Mouse (Mus musculus) myocyte (in vitro differentiated cells): ENCODE measurements around the gene Farp2. TPM values are rescaled to one million over a fixed set of nuclear protein-coding genes. Genes with fewer than 3 reads are reported as not detected.
A peak's percentile ranks its signal among the peaks of the same experiment; 100 is the strongest.

ENCODE experiments used
- H3K27me3 ChIP-seq: one replicate; pipeline ENCODE4 v1.6.1; 2011; ENCODE audit not compliant: control insufficient read depth, insufficient read depth, insufficient read length
- H3K36me3 ChIP-seq: one replicate; pipeline ENCODE4 v1.6.1; 2011; ENCODE audit not compliant: control insufficient read depth, insufficient read depth
- H3K4me2 ChIP-seq: one replicate; pipeline ENCODE4 v1.6.1; 2011; ENCODE audit warnings: low read depth, control low read depth
- H3K4me3 ChIP-seq: one replicate; pipeline ENCODE4 v1.5.1; 2011; ENCODE audit warnings: mild to moderate bottlenecking, control low read depth, moderate library complexity
- H3K79me2 ChIP-seq: one replicate; pipeline ENCODE4 v1.6.1; 2011; ENCODE audit not compliant: control insufficient read depth, insufficient read depth
- H3ac ChIP-seq: one replicate; pipeline ENCODE4 v1.6.1; 2011; ENCODE audit not compliant: control insufficient read depth, insufficient read length
- CEBPB ChIP-seq: IDR thresholded peaks from 2 replicates; pipeline ENCODE4 v1.6.1; 2011; ENCODE audit warnings: mild to moderate bottlenecking, moderate library complexity; ENCODE audit not compliant: poor library complexity, insufficient read depth, severe bottlenecking
- E2F4 ChIP-seq: IDR thresholded peaks from one replicate; pipeline ENCODE4 v1.6.1; 2011; ENCODE audit warnings: mild to moderate bottlenecking, control low read depth, moderate library complexity; ENCODE audit not compliant: insufficient read depth
- MAX ChIP-seq: IDR thresholded peaks from one replicate; pipeline ENCODE4 v1.6.1; 2011; ENCODE audit warnings: low read depth, mild to moderate bottlenecking, control low read depth
- MYOD1 ChIP-seq, 3 experiments: IDR thresholded peaks; one replicate each; pipeline ENCODE4 v1.6.1; 2011; ENCODE audit warnings: control low read depth in 2 of 3, low read depth in 2 of 3, mild to moderate bottlenecking in 2 of 3, moderate library complexity in 1 of 3; ENCODE audit not compliant: insufficient read length in 2 of 3, control insufficient read depth in 1 of 3
- MYOG ChIP-seq, 3 experiments: IDR thresholded peaks; one replicate each; pipeline ENCODE4 v1.6.1; 2011; ENCODE audit warnings: control low read depth in 2 of 3, low read depth in 2 of 3, mild to moderate bottlenecking in 2 of 3; ENCODE audit not compliant: insufficient read length in 2 of 3, control insufficient read depth in 1 of 3, insufficient read depth in 1 of 3
- POLR2A ChIP-seq: IDR thresholded peaks from one replicate; pipeline ENCODE4 v1.6.1; 2011; ENCODE audit warnings: low read depth, mild to moderate bottlenecking, control low read depth, moderate library complexity; ENCODE audit not compliant: insufficient read length
- POLR2AphosphoS2 ChIP-seq: IDR thresholded peaks from one replicate; pipeline ENCODE4 v1.6.1; 2011; ENCODE audit warnings: low read depth, control low read depth; ENCODE audit not compliant: insufficient read length
- REST ChIP-seq: IDR thresholded peaks from one replicate; pipeline ENCODE4 v1.6.1; 2011; ENCODE audit warnings: mild to moderate bottlenecking, control low read depth, moderate library complexity; ENCODE audit not compliant: insufficient read depth, insufficient read length
- SRF ChIP-seq: IDR thresholded peaks from one replicate; pipeline ENCODE4 v1.6.1; 2011; ENCODE audit warnings: low read depth; ENCODE audit not compliant: control insufficient read depth, insufficient read length
- TCF12 ChIP-seq: IDR thresholded peaks from one replicate; pipeline ENCODE4 v1.6.1; 2011; ENCODE audit warnings: mild to moderate bottlenecking, control low read depth; ENCODE audit not compliant: poor library complexity, insufficient read depth, severe bottlenecking
- TCF3 ChIP-seq: IDR thresholded peaks from one replicate; pipeline ENCODE4 v1.6.1; 2011; ENCODE audit warnings: low read depth, control low read depth; ENCODE audit not compliant: insufficient read length
- USF1 ChIP-seq: IDR thresholded peaks from one replicate; pipeline ENCODE4 v1.6.1; 2011; ENCODE audit warnings: low read depth, mild to moderate bottlenecking, control low read depth, moderate library complexity
- polyA plus RNA-seq: library from polyadenylated mRNA; unstranded; fragments of >200 nt; fragmentation: generic; extraction: Trizol; gene quantifications from one replicate; pipeline ENCODE4 v1.2.1, GENCODE M21; 2012; ENCODE audit warnings: missing spikeins

Gene Farp2
- polyA plus RNA-seq, 1 experiment, result 3.1 TPM

GRCm38 (mm10) chr1:93529801-93530200 lies 17.9 kb downstream of the Farp2 start:
- TF ChIP-seq MAX, result no peak
- no peak for TF ChIP-seq E2F4
- no peak for TF ChIP-seq TCF12
- no peak for TF ChIP-seq POLR2AphosphoS2
- no peak for TF ChIP-seq USF1
- no peak for TF ChIP-seq MYOG (IDR thresholded peaks at IDR 0.05; ENCODE audit: control insufficient read depth in 1 of 3, insufficient read depth in 1 of 3, insufficient read length in 2 of 3, low read depth in 2 of 3)
- TF ChIP-seq SRF, result no peak
- TF ChIP-seq CEBPB, result no peak
- no peak for TF ChIP-seq REST
- TF ChIP-seq POLR2A, result no peak
- no peak for TF ChIP-seq MYOD1 (IDR thresholded peaks at IDR 0.05; ENCODE audit: control insufficient read depth in 1 of 3, insufficient read length in 2 of 3, low read depth in 2 of 3)
- no peak for TF ChIP-seq TCF3
- H3K4me2 ChIP-seq, result peak overlapping the region; percentile 4
- H3K27me3 ChIP-seq, result no peaks in the 10 kb centered on the region

DNA sequence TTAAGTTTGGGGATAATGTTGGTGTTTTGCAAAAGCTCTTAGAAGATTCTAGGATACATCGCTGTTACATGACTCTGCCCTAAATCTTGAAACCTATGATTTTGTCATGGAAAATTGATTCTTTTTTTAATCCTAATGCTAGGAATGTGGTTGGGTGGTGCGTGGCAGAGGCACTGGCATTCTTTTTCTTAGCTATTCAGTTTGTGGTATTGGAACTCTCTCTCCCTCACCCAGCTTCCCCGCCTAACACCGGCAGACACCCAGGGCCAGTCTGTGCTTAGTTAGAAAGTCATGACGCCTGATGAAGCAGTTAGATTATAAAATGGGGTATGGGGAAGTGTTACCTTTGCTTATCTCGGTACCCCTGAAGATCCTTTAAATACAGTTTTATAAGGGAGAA lies 25.3 kb downstream of the Farp2 start:
- Histone ChIP-seq H3ac (no peak overlapping the region), H3K4me2 (no peak overlapping the region), H3K36me3 (peaks cover 4% of the 10 kb centered on the region), H3K4me3 (no peak overlapping the region), H3K27me3 (no peaks in the 10 kb centered on the region), H3K79me2 (no peaks in the 10 kb centered on the region)
- no peak for TF ChIP-seq POLR2A
- no peak for TF ChIP-seq USF1
- TF ChIP-seq MYOG (IDR thresholded peaks at IDR 0.05; ENCODE audit: control insufficient read depth in 1 of 3, insufficient read depth in 1 of 3, insufficient read length in 2 of 3, low read depth in 2 of 3), result no peak
- TF ChIP-seq SRF, result no peak
- no peak for TF ChIP-seq E2F4
- no peak for TF ChIP-seq TCF12
- no peak for TF ChIP-seq POLR2AphosphoS2
- TF ChIP-seq REST, result no peak
- no peak for TF ChIP-seq MYOD1 (IDR thresholded peaks at IDR 0.05; ENCODE audit: control insufficient read depth in 1 of 3, insufficient read length in 2 of 3, low read depth in 2 of 3)
- TF ChIP-seq TCF3, result no peak
- TF ChIP-seq CEBPB, result no peak
- TF ChIP-seq MAX, result no peak

More at GRCm38 (mm10) chr1:93529801-93530200, 17.9 kb downstream of the Farp2 start:
- H3K4me3 ChIP-seq, result no peak overlapping the region
- H3K36me3 ChIP-seq, result peaks cover 15% of the 10 kb centered on the region
- H3ac ChIP-seq, result no peak overlapping the region
- no peaks in the 10 kb centered on the region for H3K79me2 ChIP-seq

GRCm38 (mm10) chr1:93543196-93543595 lies 31.3 kb downstream of the Farp2 start:
- TF ChIP-seq MAX (no peak), SRF (no peak), TCF12 (no peak), MYOG (IDR thresholded peaks at IDR 0.05; ENCODE audit: control insufficient read depth in 1 of 3, insufficient read depth in 1 of 3, insufficient read length in 2 of 3, low read depth in 2 of 3) (no peak), POLR2A (no peak), USF1 (no peak), REST (no peak), TCF3 (no peak), POLR2AphosphoS2 (no peak), CEBPB (no peak), E2F4 (no peak), MYOD1 (IDR thresholded peaks at IDR 0.05; ENCODE audit: control insufficient read depth in 1 of 3, insufficient read length in 2 of 3, low read depth in 2 of 3) (no peak)
- Histone ChIP-seq H3K27me3 (no peaks in the 10 kb centered on the region), H3ac (no peak overlapping the region), H3K36me3 (no peaks in the 10 kb centered on the region), H3K79me2 (no peaks in the 10 kb centered on the region), H3K4me2 (no peak overlapping the region), H3K4me3 (no peak overlapping the region)

- Histone ChIP-seq H3K79me2 (no peaks in the 10 kb centered on the region), H3K36me3 (no peaks in the 10 kb centered on the region), H3K4me3 (no peak overlapping the region), H3K27me3 (no peaks in the 10 kb centered on the region), H3ac (no peak overlapping the region), H3K4me2 (no peak overlapping the region)
- no peak for TF ChIP-seq REST
- TF ChIP-seq TCF12, result no peak
- no peak for TF ChIP-seq E2F4
- TF ChIP-seq POLR2AphosphoS2, result no peak
- no peak for TF ChIP-seq SRF
- TF ChIP-seq CEBPB, result no peak
- TF ChIP-seq USF1, result no peak
- no peak for TF ChIP-seq TCF3
- no peak for TF ChIP-seq POLR2A
- TF ChIP-seq MYOG (IDR thresholded peaks at IDR 0.05; ENCODE audit: control insufficient read depth in 1 of 3, insufficient read depth in 1 of 3, insufficient read length in 2 of 3, low read depth in 2 of 3), result no peak
- TF ChIP-seq MAX, result no peak
- TF ChIP-seq MYOD1 (IDR thresholded peaks at IDR 0.05; ENCODE audit: control insufficient read depth in 1 of 3, insufficient read length in 2 of 3, low read depth in 2 of 3), result no peak
Measured at GRCm38 (mm10) chr1:93547286-93547685, 35.4 kb downstream of the Farp2 start.

- no peak for TF ChIP-seq MYOG (IDR thresholded peaks at IDR 0.05; ENCODE audit: control insufficient read depth in 1 of 3, insufficient read depth in 1 of 3, insufficient read length in 2 of 3, low read depth in 2 of 3)
- no peak for TF ChIP-seq MYOD1 (IDR thresholded peaks at IDR 0.05; ENCODE audit: control insufficient read depth in 1 of 3, insufficient read length in 2 of 3, low read depth in 2 of 3)
- no peak for TF ChIP-seq REST
- TF ChIP-seq MAX, result no peak
- no peak for TF ChIP-seq POLR2AphosphoS2
- no peak for TF ChIP-seq POLR2A
- TF ChIP-seq TCF12, result no peak
- TF ChIP-seq SRF, result no peak
- TF ChIP-seq E2F4, result no peak
- TF ChIP-seq CEBPB, result no peak
- TF ChIP-seq USF1, result no peak
- TF ChIP-seq TCF3, result no peak
- H3K27me3 ChIP-seq, result no peaks in the 10 kb centered on the region
- no peak overlapping the region for H3K4me2 ChIP-seq
- H3K4me3 ChIP-seq, result no peak overlapping the region
- H3ac ChIP-seq, result no peak overlapping the region
- H3K36me3 ChIP-seq, result no peaks in the 10 kb centered on the region
- no peaks in the 10 kb centered on the region for H3K79me2 ChIP-seq
Measured at GRCm38 (mm10) chr1:93551427-93551826, 39.5 kb downstream of the Farp2 start.
